Mouse (Mus musculus): ENCODE measurements around the gene Myf5.

Gene Myf5

DNA sequence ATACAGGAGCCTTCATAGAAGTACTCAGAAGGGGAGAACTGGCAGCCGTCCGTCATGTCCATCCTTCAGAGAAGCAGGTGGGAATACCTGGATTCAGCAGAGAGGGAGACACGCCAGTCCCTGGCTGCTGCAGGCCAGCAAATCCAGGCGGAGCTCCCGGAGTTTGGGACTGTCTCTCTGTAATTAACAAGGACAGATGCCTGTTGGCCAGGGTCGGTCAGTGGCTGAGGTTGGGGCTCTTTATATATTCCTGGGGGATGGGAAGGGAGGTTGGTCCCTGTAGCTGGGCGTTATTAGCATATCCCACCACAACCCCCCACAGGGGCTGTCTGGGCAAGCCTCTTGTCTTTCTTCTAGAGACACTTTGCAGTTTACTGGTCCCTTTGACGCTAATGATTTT is at the start of gene Myf5:
TSS of gene Myf5 (minus strand) at position 265 of the 400 bp plus-strand sequence.
- DNase-seq (ENCODE audit: low read depth, low spot score), result no peak

DNA sequence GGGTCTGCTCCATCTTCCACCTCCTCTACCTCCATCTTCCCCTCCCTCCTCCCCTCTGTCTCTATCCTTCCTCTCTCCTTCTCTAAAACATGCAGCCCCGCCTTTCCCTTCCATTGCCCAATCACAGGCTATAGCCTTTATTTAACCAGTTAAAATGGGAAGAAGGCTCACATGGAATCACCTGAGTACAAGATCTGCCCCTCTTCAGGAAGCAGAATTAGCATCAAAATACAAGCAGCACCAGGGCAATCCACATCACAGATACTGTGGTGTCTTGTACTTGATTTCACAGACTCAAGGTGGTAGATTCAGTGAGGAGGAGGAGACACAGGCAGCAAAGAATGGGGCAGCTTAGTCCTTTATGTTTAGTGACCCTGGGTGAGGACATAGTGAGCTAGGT is 42.8 kb upstream of the Myf5 start:
- peak; percentile 44 for DNase-seq (ENCODE audit: low read depth, low spot score)

DNA sequence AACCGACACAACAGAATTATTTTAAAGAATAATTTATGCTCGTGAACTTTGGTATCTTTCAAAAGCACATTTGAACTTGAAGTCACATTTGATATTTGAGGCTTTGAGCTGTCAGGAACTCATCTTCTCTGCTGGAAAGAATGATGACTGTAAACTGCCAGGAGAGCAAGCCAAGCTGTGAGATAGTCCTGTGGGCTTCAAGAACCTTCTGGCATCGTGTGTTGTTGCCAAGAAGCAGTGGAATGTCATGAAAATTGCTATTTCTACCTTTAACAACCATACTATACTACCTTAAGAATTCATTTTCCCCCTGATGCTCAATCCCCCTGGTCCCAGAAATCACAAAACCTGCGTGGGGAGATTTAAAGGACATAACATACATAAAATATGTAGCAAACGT is 33.3 kb upstream of the Myf5 start:
- no peak for DNase-seq (ENCODE audit: low read depth, low spot score)

DNA sequence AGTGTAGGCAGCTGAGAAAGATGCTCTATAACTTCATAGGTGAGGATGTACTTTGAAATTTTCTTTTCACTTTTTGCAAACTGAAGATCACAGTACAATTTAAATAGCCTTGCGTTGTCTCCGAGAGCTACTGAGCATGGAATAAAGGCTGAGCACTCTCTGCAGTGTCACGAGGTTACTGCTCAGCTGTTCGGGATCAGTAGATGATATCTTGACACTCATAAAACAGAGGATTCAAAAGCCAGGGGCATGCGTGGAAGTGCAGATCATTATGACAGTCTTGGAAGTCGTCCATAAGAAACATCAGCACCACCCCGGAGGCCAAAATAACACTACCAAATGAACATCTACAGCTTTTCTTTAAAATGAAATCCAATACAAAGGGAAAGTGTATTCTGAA is 30.7 kb upstream of the Myf5 start:
- DNase-seq (ENCODE audit: low read depth, low spot score), result no peak

DNA sequence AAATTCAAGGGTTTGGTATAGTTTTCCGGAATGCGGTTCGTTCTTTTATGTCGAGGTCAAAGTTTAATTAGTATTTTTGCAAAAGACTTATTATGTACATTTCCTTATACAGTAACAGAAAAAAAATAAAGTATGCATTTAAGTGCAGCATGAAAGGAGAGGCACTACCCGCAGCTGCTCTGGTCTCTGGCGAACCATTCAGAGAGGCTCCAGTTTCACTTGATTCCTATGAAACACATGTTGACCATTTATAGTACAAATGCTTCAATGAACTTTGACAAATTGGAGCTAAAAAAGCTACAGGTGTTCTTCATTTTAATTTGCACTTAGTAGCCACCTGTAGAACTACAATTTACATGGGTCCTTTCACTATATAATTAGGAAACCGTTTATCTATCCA is 28.8 kb upstream of the Myf5 start:
- no peak for DNase-seq (ENCODE audit: low read depth, low spot score)

DNA sequence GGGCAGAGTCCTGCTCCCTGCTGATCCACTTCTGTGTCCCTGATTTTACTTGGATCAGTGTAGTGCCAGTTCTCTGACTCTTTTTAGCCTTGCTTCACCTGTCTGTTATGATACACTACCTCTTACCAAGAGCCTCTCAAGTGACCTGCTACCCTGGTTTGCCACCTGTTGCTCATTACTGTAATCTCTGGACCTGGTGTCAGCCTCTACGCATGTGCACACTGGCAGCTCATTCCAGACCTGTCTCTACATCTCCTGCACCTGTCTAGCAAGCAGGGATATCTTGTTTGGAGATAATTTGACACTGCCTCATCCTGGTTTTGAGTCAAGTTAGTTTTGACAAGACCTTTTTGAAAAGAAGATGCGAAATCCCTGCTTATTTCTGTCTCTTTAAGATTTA is 20.5 kb upstream of the Myf5 start:
- no peak for DNase-seq (ENCODE audit: low read depth, low spot score)

DNA sequence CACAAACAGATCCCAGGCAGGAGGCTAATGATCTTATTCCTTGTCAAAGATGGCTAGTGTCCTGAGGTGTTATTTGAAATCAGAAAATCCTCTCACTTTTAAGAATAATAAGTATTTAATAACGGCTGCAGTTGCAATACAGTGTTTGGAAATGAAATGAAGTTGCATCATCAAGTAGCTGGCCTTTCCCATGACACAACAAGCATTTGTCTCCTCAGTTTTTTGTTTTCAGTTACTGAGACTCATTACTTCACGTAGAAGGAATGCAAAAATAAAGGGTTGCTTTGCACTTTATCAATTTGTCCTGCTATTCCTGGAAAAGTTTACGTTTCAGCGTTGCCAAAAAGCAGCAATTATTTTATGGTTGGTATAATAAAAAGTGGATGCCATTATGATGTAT is 17.5 kb upstream of the Myf5 start:
- DNase-seq (ENCODE audit: low read depth, low spot score), result no peak

DNA sequence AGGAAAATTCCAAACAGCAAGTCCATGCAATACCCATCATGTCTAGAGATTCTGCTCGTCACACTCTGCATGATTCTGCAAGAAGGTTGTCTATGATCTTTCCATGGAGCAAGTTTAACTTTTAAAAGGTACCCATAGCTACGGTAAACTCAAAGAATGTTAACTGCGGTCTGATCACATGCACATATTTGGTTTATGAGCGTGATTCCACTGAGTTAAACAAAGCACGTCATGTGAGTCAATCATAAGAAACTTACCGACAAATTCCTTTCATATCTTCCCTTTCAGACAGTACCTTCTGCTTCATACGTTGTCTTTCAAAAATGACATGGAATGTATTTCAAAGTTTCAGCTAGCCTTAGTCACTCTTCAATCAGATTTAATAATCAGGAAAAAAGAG is 16.3 kb upstream of the Myf5 start:
- DNase-seq (ENCODE audit: low read depth, low spot score), result no peak

DNA sequence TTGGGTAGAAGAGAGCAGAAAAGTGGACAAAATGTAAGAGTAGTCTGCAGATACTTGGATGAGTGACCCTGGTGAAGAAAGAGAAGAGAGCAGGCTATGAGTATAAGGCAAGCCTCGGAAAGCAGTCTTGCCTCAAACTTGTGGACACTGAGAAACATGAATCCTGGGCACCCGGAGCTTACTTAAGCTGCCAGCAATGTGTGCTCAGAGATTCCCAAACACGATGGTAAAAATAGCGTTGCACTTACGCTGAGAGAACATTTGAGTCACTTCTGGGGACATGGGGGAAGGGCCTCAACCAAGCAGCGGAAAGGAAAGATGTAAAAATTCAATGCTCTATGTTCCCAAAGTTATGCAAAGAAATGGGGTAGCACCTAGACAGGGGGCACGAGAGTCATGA is 13.7 kb upstream of the Myf5 start:
- DNase-seq (ENCODE audit: low read depth, low spot score), result no peak

DNA sequence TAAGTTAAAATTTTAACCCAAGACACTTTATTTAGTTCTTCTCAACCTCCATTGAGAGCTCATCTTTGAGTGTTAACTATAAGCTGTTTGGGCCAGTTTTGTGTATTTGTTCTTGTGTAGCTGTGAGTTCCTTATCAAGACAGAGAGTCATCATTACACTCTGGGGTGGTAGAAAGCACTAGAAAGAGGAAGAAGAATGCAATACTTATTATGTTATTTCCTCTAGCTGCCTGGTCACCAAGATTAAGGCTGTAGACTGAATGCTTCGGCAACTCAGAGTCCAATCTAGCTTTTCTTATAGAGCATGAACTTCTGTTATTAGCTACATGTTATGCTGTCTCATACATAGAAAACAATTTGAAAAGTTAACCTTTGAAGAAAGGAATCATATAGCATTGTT is 10.5 kb upstream of the Myf5 start:
- no peak for DNase-seq (ENCODE audit: low read depth, low spot score)

DNA sequence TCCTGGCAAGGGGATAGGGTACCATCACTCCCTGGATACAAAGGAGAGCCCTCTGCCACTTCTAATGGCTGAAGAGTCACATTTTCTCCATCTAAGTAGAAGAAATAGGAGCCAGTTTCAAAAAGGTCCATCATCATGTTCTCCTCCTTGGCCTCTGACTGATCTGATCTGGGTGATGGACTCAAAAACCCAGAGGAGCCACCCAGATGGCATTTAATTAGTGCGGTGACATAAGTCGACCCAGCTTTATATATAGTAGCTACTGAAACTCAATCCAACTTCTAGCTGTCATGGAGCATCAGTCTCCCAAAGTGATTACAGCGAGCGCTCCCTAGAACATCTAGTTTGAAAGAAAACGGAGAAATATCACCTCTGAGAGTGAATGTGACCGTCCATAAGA is 8.6 kb upstream of the Myf5 start, which contains the start of gene Myf6:
TSS of gene Myf6 (minus strand) at position 170 of the 400 bp plus-strand sequence.
- DNase-seq (ENCODE audit: low read depth, low spot score), result no peak

DNA sequence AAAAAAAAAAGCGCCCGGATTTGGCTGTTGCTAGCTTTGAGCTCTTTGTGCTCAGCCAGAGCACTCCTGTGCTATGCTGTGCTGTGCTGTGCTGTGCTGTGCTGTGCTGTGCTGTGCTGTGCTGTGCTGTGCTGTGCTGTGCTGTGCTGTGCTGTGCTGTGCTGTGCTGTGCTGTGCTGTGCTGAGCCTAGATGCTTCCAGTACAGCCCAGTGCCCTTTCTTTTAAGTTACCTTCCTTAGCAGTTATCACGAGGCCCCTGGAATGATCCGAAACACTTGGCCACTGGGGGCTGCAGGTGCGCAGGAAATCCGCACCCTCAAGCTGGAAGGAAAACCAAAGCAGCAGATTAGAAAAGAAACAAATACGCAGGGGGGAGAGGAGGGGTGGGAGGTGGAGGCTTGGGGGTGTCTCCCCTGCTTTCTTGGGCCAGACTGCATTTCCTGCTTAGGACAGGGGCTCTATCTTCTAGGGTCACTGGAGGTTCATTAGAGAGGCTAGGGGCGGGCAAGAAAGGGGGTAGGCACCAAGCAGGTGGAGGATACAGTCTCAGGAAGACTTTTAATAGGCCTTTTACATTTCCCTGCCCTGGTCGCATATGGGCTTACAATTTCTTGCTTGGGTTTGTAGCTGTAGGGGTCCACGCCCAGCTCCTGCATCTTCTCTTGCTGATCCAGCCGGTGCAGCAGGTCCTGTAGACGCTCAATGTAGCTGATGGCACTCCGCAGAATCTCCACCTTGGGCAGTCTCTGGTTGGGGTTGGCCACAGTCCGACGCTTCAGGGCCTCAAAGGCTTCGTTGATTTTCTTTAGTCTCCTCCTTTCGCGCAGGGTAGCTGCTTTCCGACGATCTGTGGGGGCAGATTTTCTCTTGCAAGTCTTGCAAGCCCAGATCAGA is 7.9 kb upstream of the Myf5 start:
- peak; percentile 28 for DNase-seq (ENCODE audit: low read depth, low spot score)

DNA sequence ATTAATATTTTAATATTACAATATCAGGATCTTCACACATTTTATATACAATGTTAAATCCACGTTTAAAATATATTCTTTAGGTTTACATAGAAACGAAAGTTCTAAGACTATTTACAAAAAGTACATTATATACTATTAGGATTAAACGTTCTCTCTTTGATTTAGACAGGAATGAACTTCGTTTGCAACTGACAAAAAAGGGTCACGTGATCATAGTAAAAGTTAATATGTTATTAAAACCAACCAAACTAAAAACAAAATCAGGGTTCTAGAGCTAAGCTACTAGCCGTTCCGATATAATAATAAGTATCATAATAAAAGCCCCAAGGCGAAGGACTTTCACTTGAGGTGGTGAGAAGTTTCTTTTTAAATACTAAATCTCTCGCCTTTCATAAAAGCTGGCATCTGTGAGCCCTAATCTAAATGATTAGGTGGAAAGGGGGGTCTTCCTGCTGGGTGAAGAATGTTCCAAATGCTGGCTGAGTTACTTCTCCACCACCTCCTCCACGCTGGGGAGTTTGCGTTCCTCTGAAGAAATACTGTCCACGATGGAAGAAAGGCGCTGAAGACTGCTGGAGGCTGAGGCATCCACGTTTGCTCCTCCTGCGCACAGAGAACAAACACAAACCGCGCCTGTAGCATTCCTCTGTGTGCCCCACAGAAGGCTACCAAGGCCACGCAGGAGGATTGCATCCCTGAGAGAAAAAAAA is 7.1 kb upstream of the Myf5 start:
- DNase-seq (ENCODE audit: low read depth, low spot score), result peak; percentile 33

DNA sequence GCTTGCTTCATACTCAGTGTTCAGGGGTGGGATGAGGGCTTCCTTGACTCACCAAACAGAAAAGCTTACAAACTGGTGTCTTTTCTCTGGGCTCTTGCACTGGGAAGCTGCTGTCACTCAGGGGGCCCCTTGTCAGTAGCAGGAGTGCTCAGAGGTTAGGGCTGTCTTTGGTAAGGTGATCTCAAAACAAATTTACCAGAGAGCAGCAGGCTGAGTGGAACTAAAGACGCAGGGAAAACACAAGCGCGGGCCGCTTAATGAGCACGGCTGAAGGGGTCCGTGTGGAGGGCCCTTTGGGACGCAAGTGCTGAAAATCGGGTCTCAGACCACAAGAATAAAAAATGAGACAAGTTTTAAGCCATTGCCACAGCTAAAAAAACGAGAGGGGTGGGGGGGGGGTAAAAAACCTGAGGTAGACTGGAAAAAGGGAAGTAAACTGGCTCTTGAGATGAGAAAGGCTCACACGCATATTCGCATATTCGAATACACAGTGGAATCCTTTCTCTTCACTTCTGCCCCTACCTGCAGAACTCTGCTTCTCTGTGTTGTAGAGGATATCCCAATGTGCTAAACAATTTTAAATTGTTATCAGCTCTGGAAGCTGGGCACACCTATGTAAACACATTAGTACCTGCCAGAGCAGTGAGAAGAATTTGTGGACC is 2.9 kb upstream of the Myf5 start:
- peak; percentile 37 for DNase-seq (ENCODE audit: low read depth, low spot score)

DNA sequence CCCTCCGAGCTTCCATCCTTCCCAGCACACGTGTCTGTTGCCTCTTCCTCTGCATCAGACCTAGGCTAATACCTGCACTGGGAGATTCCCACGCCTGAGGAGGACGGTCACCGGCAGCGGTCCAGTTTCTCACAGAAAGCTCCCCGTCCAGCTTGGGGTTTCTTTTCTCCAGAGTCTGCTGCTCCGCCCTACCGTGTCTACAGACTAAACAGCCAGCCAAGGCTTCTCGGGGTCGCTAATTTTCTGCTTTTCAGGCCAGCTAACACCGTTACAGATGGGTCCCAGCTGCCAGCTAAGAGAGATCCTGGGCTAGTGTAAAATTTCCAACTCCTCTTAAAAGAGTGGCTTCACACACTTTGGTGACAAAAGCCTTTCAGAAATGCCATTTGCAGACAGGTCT is 836 bp upstream of the Myf5 start:
- DNase-seq (ENCODE audit: low read depth, low spot score), result no peak

DNA sequence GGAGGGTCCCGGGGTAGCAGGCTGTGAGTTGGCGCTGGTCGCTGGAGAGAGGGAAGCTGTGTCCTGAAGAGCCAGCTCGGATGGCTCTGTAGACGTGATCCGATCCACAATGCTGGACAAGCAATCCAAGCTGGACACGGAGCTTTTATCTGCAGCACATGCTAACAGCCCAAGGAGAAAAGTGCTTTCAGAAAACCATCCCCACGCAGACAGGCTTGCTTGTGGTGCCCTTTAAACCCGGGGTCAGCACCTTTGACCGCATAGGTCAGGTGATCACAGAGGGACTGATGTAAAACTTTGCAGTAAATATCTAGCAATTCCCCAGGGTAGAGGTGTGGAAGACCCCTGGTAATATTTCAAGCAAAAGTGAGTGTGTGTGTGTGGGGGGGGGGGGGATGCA is 1.9 kb downstream of the Myf5 start:
- DNase-seq (ENCODE audit: low read depth, low spot score), result no peak

DNA sequence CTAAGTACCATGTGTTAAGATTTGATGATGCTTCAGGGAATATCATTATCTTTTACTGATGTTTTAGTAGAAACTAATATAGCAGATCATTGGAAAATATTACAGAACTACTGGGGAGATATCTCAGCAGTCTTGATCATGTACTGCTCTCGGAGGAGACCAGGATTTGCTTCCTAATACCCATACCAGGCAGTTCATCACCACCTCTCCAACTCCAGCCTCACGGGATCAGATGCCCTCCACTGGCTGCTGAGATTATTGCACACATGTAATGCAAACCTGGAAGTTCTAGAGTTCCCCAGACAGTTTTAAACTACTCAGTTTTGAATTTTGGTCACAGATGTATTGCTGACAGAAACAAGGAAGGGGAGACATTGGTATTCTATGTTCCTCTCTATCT is 12.4 kb downstream of the Myf5 start:
- no peak for DNase-seq (ENCODE audit: low read depth, low spot score)

DNA sequence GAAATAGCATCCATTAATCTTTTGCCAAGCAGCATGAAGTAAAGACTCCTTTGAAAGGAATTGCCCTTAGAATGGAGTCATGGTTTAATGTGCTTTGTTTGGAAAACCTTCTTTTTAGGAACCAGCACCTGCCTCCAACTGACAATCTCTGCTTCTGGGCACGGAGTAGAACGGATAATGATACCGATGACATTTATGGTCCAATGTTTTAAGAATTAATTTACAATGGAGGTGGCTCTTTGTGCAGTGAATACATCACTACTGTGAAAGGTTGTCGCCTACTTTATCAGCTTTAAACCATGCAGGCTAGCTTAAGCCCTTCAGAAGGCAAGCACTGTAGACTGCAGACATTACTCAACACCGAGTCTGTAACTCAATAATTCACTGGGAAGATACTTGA is 14.2 kb downstream of the Myf5 start:
- DNase-seq (ENCODE audit: low read depth, low spot score), result no peak

DNA sequence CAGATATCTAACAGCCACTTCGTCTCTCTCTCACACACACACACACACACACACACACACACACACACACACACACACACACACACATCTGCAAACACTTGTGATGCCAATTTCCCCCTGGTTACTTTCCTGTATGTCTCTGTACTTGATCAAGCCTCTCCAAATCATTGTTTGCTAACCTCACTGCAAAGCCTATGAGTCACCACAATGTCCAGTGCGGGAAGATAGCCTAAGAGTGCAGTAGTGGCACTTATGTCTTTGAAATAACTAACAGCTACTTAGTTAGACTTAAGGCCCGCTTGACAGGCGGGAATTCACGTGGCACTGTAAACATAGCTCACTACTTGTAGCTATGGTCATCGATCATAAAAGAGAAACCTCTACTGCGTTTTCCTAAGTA is 18.1 kb downstream of the Myf5 start:
- DNase-seq (ENCODE audit: low read depth, low spot score), result no peak

DNA sequence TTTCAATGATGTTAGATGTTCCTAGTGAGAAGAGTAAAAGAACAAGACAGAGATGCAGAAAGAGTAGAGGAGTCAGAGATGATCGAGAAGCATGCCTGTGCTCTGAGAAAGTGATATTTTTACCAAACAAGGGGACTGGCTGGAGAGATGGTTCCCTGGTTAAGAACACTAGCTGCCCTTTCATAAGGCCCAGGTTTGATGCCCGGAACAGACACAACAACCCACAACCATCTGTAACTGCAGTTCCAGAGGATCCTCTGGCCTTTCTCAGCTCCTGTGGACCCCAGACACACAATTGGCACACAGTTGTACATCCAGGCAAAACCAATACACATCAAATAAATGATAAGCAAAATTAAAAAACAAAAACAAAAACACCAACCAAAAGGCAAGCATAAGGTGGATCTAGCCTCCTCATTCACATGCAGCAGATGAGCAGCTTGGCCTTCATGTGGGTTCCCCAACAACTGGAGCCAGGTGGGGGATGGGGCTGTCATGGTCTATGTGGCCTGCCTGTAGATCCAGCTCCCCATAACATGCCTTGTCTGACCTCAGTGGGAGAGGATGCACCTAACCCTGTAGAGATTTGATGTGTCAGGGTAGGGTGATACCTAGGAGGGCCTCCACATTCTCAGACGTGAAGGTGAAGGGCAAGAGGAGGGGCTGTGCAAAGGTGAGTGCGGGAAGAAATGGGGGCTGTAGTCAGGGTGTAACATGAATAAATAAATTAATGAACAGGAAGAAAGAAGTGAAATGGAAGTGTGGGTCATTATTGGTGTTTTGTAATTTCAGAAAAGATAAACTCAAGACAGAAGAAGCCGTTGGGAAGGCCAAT is 36.2 kb downstream of the Myf5 start:
- DNase-seq (ENCODE audit: low read depth, low spot score), result no peak

DNA sequence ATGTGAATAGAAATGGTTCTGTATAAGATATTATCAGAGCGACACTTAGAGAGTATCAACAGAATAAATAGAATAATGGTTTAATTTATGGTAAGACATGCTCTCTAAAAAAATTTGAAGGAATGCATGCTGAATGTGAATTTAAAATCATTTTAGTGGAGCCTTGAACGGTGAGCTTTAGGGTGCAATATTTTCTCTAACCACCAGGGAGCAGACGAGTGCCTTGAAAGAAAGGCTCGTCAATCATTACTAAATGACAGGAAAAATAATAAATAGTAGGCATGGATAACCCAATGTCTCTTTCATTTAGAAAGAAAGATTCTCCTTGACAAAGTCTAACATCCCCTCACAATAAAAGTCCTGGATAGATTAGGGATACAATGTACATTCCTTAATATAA is 43.2 kb downstream of the Myf5 start:
- peak; percentile 22 for DNase-seq (ENCODE audit: low read depth, low spot score)

DNA sequence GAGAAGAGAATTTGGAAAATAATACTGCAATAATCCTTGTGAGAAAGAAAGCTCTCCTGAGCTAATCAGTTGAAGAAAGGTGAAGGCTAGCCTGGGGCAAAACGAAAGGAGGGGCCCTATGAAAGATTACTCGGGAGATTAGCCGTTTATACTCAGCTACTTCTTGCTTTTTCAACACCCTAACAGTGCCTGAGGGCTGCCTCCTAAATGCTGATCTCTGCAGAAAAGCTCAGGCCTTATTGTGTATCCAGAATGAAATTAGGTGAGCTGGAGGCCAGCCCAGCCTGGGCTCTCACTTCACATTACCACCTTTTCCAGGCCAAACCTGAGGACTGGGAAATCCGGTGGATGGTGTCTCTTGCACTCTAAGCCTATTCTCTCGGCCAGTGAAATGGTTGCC is 49.0 kb downstream of the Myf5 start:
- DNase-seq (ENCODE audit: low read depth, low spot score), result peak; percentile 3
